Mouse (Mus musculus) bone marrow, adult 2 months (tissue): Measurements from ENCODE around the gene Hjurp.

Source experiments
- CTCF ChIP-seq: fragments of 200-500 bp; IDR thresholded peaks from 2 replicates; pipeline ENCODE4 v1.5.1; 2011; ENCODE audit warnings: low read length, control low read depth; ENCODE audit not compliant: control insufficient read depth, insufficient read depth
- POLR2A ChIP-seq: fragments of 200-500 bp; IDR thresholded peaks from 2 replicates; pipeline ENCODE4 v1.6.1; 2011; ENCODE audit warnings: low read depth, mild to moderate bottlenecking, control low read depth, low read length, borderline replicate concordance; ENCODE audit not compliant: control insufficient read depth

- TF ChIP-seq CTCF (no peak), POLR2A (no peak)
Measured at GRCm38 (mm10) chr1:88257681-88258080, 19.8 kb downstream of the Hjurp start.
